ENCODE assay signal across 19 mouse cellular contexts in genomic region chr8:117401880-117402279, GRCm38 (mm10).
DNase-seq lines count a peak whose midpoint lies in the region; ATAC-seq and TF ChIP-seq lines count a peak whose summit lies in the region.
"Had no signal": no experiment of that assay in that cellular context is flagged by ENCODE, and none has a peak within 500 bp of the region (broad histone marks: within the 10 kb centered on the region; RNA-seq: fewer than 3 reads in every experiment).

No protein-coding gene starts in this region.

- peaks cover 11% of the 10 kb centered on the region; the same call in 1 of the 2 replicates for H3K4me1 ChIP-seq in hindbrain, embryonic 11.5 days (replicated peaks; ENCODE audit: control insufficient read depth, insufficient read depth, low read length)
- H3K4me1 ChIP-seq in midbrain, embryonic 12.5 days, result peaks cover 49% of the 10 kb centered on the region
- H3K4me1 ChIP-seq in cerebellum, adult 2 months (ENCODE audit: control insufficient read depth, insufficient read depth, low read length), result peaks cover 6% of the 10 kb centered on the region
- peaks cover 2% of the 10 kb centered on the region; the same call in 1 of the 2 replicates for H3K4me1 ChIP-seq in stomach, postnatal 0 days (replicated peaks; ENCODE audit: control insufficient read depth, insufficient read depth)

- H3K36me3 ChIP-seq in hindbrain, embryonic 11.5 days (ENCODE audit: control insufficient read depth, insufficient read depth, low read length), result peaks cover under 1% of the 10 kb centered on the region; the same call in 1 of the 2 replicates
- H3K36me3 ChIP-seq in midbrain, embryonic 12.5 days, result 0 out of 2 replicates have a peak, but pooled peaks cover 2% of the 10 kb centered on the region
- H3K36me3 ChIP-seq in stomach, postnatal 0 days (ENCODE audit: control insufficient read depth, insufficient read depth, low read length), result no peaks in the 10 kb centered on the region
- H3K36me3 ChIP-seq: heart, embryonic 12.5 days had no signal

- TF ChIP-seq POLR2A in cerebellum, adult 2 months (IDR thresholded peaks at IDR 0.05; ENCODE audit: borderline replicate concordance, insufficient read depth, low read length), result no peak

- H3K27me3 ChIP-seq in hindbrain, embryonic 11.5 days (ENCODE audit: control insufficient read depth, insufficient read depth, low read length), result no peaks in the 10 kb centered on the region
- no peaks in the 10 kb centered on the region for H3K27me3 ChIP-seq in midbrain, embryonic 12.5 days
- H3K27me3 ChIP-seq in cerebellum, adult 2 months (ENCODE audit: control insufficient read depth, insufficient read depth, low read length), result no peaks in the 10 kb centered on the region
- no peaks in the 10 kb centered on the region for H3K27me3 ChIP-seq in stomach, postnatal 0 days (ENCODE audit: control insufficient read depth, insufficient read depth, low read length)
- H3K27me3 ChIP-seq: heart, embryonic 12.5 days; limb, embryonic 12.5 days; liver, embryonic 13.5 days had no signal

- no peak for TF ChIP-seq CTCF in cerebellum, adult 2 months (IDR thresholded peaks at IDR 0.05; ENCODE audit: borderline replicate concordance, insufficient read depth, low read depth, low read length)
- no peak for TF ChIP-seq CTCF in stomach, postnatal 0 days (IDR thresholded peaks at IDR 0.05; ENCODE audit: low read depth)

- H3K27ac ChIP-seq in hindbrain, embryonic 11.5 days (ENCODE audit: low read depth, low read length), result no peak overlapping the region
- 0 out of 2 replicates have a peak overlapping the region, but pooled peaks have one; percentile 39 for H3K27ac ChIP-seq in midbrain, embryonic 12.5 days (replicated peaks)
- H3K27ac ChIP-seq in cerebellum, adult 2 months (ENCODE audit: insufficient read depth, low read length), result no peak overlapping the region
- no peak overlapping the region for H3K27ac ChIP-seq in stomach, postnatal 0 days (replicated peaks)
- H3K27ac ChIP-seq: left cerebral cortex, adult 2 months; limb, embryonic 12.5 days; liver, embryonic 13.5 days had no signal

- intact Hi-C loops in left cerebral cortex, postnatal 10 days (cut with DNase I), result no loop called here

- H3K4me2 ChIP-seq in hindbrain, embryonic 11.5 days (replicated peaks; ENCODE audit: low read depth, low read length), result no peak overlapping the region
- H3K4me2 ChIP-seq in midbrain, embryonic 12.5 days (replicated peaks), result no peak overlapping the region
- no peak overlapping the region for H3K4me2 ChIP-seq in stomach, postnatal 0 days (replicated peaks; ENCODE audit: low read depth)
- H3K4me2 ChIP-seq: heart, embryonic 12.5 days; limb, embryonic 12.5 days; liver, embryonic 13.5 days had no signal

- WGBS in hindbrain, embryonic 11.5 days, result 73% methylated on average over 14 of the region's 14 CpGs
- WGBS in midbrain, embryonic 12.5 days, result 57% methylated on average over 14 of the region's 14 CpGs
- 84% methylated on average over 14 of the region's 14 CpGs for WGBS in cerebellum, adult 2 months
- WGBS in stomach, postnatal 0 days, result 86% methylated on average over 14 of the region's 14 CpGs

- H3K9ac ChIP-seq in hindbrain, embryonic 11.5 days (ENCODE audit: low read depth, low read length), result no peak overlapping the region
- H3K9ac ChIP-seq in midbrain, embryonic 12.5 days (replicated peaks), result 0 out of 2 replicates have a peak overlapping the region, but pooled peaks have one; percentile 6
- H3K9ac ChIP-seq in stomach, postnatal 0 days (ENCODE audit: low read length), result no peak overlapping the region
- H3K9ac ChIP-seq: heart, embryonic 12.5 days; limb, embryonic 12.5 days; liver, embryonic 13.5 days had no signal

- ATAC-seq in hindbrain, embryonic 11.5 days (ENCODE audit: low FRiP score), result no peak
- peak; percentile 28; the same call in 1 of the 2 replicates for ATAC-seq in midbrain, embryonic 12.5 days (ENCODE audit: low FRiP score, low read depth)
- no peak for ATAC-seq in cerebellum, adult (ENCODE audit: insufficient number of reproducible peaks, low FRiP score, low TSS enrichment)
- ATAC-seq in stomach, postnatal 0 days (ENCODE audit: low FRiP score, low TSS enrichment), result no peak

- H3K4me3 ChIP-seq in hindbrain, embryonic 11.5 days (ENCODE audit: low read depth, low read length), result no peak overlapping the region
- H3K4me3 ChIP-seq in midbrain, embryonic 12.5 days, result no peak overlapping the region
- H3K4me3 ChIP-seq in cerebellum, adult 2 months (replicated peaks; ENCODE audit: insufficient read depth, low read depth, low read length), result no peak overlapping the region
- no peak overlapping the region for H3K4me3 ChIP-seq in stomach, postnatal 0 days (ENCODE audit: low read depth, low read length)
- H3K4me3 ChIP-seq: heart, embryonic 12.5 days; left cerebral cortex, adult 2 months; limb, embryonic 12.5 days; liver, embryonic 13.5 days; myocyte had no signal

- no peak for TF ChIP-seq EP300 in stomach, postnatal 0 days (optimal IDR thresholded peaks at IDR 0.05)

- no peaks in the 10 kb centered on the region for H3K9me3 ChIP-seq in hindbrain, embryonic 11.5 days (ENCODE audit: control insufficient read depth, low read length)
- no peaks in the 10 kb centered on the region for H3K9me3 ChIP-seq in midbrain, embryonic 12.5 days
- no peaks in the 10 kb centered on the region for H3K9me3 ChIP-seq in stomach, postnatal 0 days (ENCODE audit: control insufficient read depth, low read length)
- H3K9me3 ChIP-seq: heart, embryonic 12.5 days; liver, embryonic 13.5 days had no signal

- peak; percentile 55 for DNase-seq in retina, postnatal 1 day
- no peak for DNase-seq in retina, embryonic 14.5 days (ENCODE audit: low spot score)
- DNase-seq in hindbrain, embryonic 11.5 days (ENCODE audit: low spot score), result peak; percentile 30
- no peak for DNase-seq in left cerebral cortex, postnatal 10 days (ENCODE audit: extremely low spot score in 1 of 2, low spot score in 2 of 2)
- no peak for DNase-seq in cerebellum, adult 2 months
- DNase-seq in stomach, postnatal 0 days (ENCODE audit: low spot score), result no peak
- DNase-seq: adrenal gland, postnatal 14 days; cerebellum, adult 9-11 months; gastrocnemius, postnatal 14 days; kidney, postnatal 4 days; liver, embryonic 13.5 days; right cerebral cortex, postnatal 25 days; thymus, postnatal 25 days had no signal

Comparison
In these comparisons a context has a peak if more than half of its experiments do, and no peak if none do; other contexts are left out.
1. DNase-seq: peak in retina, postnatal 1 day (single experiment) and hindbrain, embryonic 11.5 days (single experiment); none in retina, embryonic 14.5 days (single experiment), left cerebral cortex, postnatal 10 days (0 of 2), cerebellum, adult 2 months (0 of 2) and stomach, postnatal 0 days (single experiment).